Mouse (Mus musculus) forebrain, postnatal 0 days (tissue): ENCODE data around the gene St6gal2. TPM values are rescaled to one million over a fixed set of nuclear protein-coding genes. Genes with fewer than 3 reads are reported as not detected.
A peak's percentile ranks its signal among the peaks of the same experiment; 100 is the strongest.

Source experiments
- ATAC-seq: fragments of 200-750 bp; cut with Nextera tagmentation; 2 replicates; pipeline ENCODE4 v1.8.0; 2017; ENCODE audit warnings: mild to moderate bottlenecking, moderate library complexity
- DNase-seq: peaks from one replicate; pipeline ENCODE4 v3.0.0-alpha.2; 2015
- H3K27ac ChIP-seq: fragments of 300-500 bp; sonication (generic); 2 replicates; pipeline ENCODE4 v1.5.1; 2014; ENCODE audit warnings: low read depth, mild to moderate bottlenecking, antibody characterized with exemption, low read length, moderate library complexity, mixed read lengths
- H3K27me3 ChIP-seq: fragments of 300-500 bp; sonication (generic); 2 replicates; pipeline ENCODE4 v1.6.1; 2014; ENCODE audit warnings: mild to moderate bottlenecking, low read length, mixed read lengths; ENCODE audit not compliant: insufficient read depth
- H3K36me3 ChIP-seq: fragments of 300-500 bp; sonication (generic); 2 replicates; pipeline ENCODE4 v1.6.1; 2014; ENCODE audit warnings: mild to moderate bottlenecking, moderate library complexity; ENCODE audit not compliant: insufficient read depth
- H3K4me1 ChIP-seq: fragments of 300-500 bp; sonication (generic); 2 replicates; pipeline ENCODE4 v1.6.1; 2014; ENCODE audit warnings: antibody characterized with exemption; ENCODE audit not compliant: insufficient read depth
- H3K4me2 ChIP-seq: fragments of 300-500 bp; sonication (generic); 2 replicates; pipeline ENCODE4 v1.6.1; 2014; ENCODE audit warnings: low read depth, mild to moderate bottlenecking, moderate library complexity
- H3K4me3 ChIP-seq: fragments of 300-500 bp; sonication (generic); 2 replicates; pipeline ENCODE4 v1.5.1; 2014; ENCODE audit warnings: low read depth, low read length, mixed read lengths
- H3K9ac ChIP-seq: fragments of 300-500 bp; sonication (generic); 2 replicates; pipeline ENCODE4 v1.6.1; 2014; ENCODE audit warnings: mild to moderate bottlenecking
- H3K9me3 ChIP-seq: fragments of 300-500 bp; sonication (generic); 2 replicates; pipeline ENCODE4 v1.6.1; 2016; ENCODE audit warnings: low read length
- CTCF ChIP-seq: sonication (generic); IDR thresholded peaks from 2 replicates; pipeline ENCODE4 v1.5.1; 2016; ENCODE audit warnings: antibody characterized with exemption, control low read depth, low read depth
- WGBS: fragments of 180-500 bp; shearing (Covaris S2); extraction: QIAGEN DNeasy Blood & Tissue Kit; methylation state at CpG from one replicate; pipeline ENCODE4 v1.1.7; 2014; 5-methylcytosine and 5-hydroxymethylcytosine counted together
- polyA plus RNA-seq: library from polyadenylated mRNA; unstranded; fragments of >200 nt; fragmentation: Nextera tagmentation; extraction: Ambion mirVana; gene quantifications from 2 replicates; pipeline ENCODE4 v1.2.1, GENCODE M21; 2015
- total RNA-seq: library from RNA; depleted of rRNA; stranded (reverse); fragments of >200 nt; gene quantifications from 2 replicates; pipeline ENCODE4 v1.2.3, GENCODE M21; 2014; rRNA removed

The St6gal2 gene
- total RNA-seq (96.4 and 102 TPM in 2 replicates), polyA plus RNA-seq (35.7 and 40.3 TPM in 2 replicates)

DNA sequence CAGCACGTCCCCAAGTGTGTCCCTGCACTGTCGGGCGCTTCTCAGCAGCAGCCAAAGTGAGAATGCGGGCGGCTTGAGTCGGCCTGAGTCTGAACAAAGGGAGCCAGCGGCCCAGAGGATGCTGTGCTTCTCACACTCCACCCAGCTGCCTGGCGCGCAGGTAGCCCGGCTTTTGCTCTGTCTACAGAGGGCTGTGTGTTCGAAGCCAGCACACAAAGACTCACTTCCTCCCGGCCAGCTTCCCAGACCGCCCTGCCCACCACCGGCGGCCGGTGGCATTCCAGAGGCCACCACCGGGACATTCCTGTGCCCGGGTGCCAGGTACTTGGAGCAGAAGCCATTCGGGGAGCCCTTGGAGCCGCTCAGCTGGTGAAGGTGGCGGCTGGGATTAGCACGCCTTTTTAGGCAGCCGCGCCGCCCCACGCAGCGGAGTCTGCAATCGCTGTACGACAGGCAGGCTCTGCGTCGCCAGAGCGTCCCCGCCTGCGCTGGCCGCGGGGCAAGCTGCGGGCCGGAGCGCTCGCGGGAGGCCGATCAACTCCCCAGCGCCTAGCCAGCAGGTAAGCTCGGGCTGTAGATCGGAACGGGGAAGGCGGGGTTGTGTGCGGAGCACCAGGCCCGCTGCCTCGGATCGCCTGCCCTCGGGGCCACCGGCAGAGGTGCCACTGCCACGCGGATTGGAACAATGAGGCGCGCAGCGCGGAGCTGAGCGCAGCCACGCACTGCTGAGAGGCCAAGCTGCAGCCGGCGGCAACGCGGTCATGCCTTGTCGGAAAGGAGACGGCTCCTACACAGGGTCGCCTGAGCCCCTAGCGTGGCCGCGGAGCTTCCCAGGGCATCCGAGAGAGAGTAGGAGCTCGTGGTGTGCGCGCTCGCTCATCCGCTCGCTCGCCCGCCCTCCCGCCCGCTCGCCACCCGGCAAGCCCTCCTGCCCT, at the start of gene St6gal2:
St6gal2 (plus strand) TSS at position 133 of the 935 bp plus-strand sequence.
- Histone ChIP-seq H3K4me1 (no peaks in the 10 kb centered on the region; the same call in 1 of the 2 replicates), H3K9ac (peak within 1 kb of the TSS; percentile 99), H3K27ac (peak within 1 kb of the TSS; percentile 99), H3K4me2 (peak within 1 kb of the TSS; percentile 75), H3K27me3 (no peaks in the 10 kb centered on the region), H3K36me3 (no peaks in the 10 kb centered on the region), H3K9me3 (no peaks in the 10 kb centered on the region), H3K4me3 (peak within 1 kb of the TSS; percentile 78)
- peak; percentile 85 for DNase-seq
- peak; percentile 93 for ATAC-seq
- 3% methylated on average over 84 of the region's 84 CpGs for WGBS
- TF ChIP-seq CTCF: no peak

DNA sequence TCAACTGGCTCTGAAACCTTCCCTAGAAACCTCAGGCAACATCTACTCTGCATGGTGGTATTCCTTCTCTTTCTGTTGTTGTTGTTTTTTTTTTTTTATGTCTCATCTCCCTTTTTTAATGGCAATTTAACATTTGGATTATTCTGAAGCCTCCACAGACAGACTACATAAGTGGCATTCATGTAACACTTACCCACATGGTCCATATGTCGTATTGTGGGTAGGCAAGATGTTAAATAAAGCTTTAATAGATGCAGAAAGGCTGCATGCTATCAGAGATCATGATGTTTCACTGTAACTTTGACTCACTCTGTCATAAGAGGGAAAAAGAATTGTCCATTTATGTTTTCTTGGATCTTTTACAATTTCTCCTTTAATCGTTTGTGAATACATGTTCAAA, 39.1 kb upstream of the St6gal2 start:
- no peaks in the 10 kb centered on the region for H3K36me3 ChIP-seq

DNA sequence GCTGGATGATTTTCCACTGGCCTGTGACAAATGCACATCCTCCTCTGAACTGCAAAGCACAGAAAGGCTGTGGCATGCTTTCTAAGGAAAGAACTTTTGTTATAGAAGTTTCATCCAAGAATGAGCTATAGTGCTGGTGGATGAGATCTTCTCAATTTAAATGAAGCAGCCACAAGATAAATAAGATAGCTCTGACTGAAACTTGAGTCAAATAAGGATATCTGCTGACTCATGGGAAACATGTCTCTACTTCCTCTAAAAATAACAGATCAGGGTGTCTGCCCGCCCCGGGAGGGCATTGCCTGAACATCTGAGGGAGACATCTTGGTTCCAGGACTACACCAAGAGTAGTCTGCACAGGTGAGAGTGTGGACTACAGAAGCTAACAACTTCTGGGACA, 28.7 kb upstream of the St6gal2 start:
- Histone ChIP-seq H3K9ac (no peak overlapping the region), H3K36me3 (no peaks in the 10 kb centered on the region), H3K4me1 (no peaks in the 10 kb centered on the region), H3K4me3 (no peak overlapping the region), H3K27ac (no peak overlapping the region), H3K27me3 (no peaks in the 10 kb centered on the region), H3K4me2 (no peak overlapping the region), H3K9me3 (no peaks in the 10 kb centered on the region)
- no peak for TF ChIP-seq CTCF
- WGBS: 86% methylated on average over 2 of the region's 2 CpGs
- DNase-seq: no peak
- no peak for ATAC-seq

More for the DNA sequence above, 39.1 kb upstream of the St6gal2 start:
- DNase-seq (peak; percentile 39), ATAC-seq (peak; percentile 91)
- 64% methylated on average over 2 of the region's 2 CpGs for WGBS
- no peak overlapping the region for H3K4me3 ChIP-seq
- no peak overlapping the region for H3K27ac ChIP-seq
- H3K27me3 ChIP-seq: no peaks in the 10 kb centered on the region
- no peak for TF ChIP-seq CTCF
- H3K9me3 ChIP-seq: no peaks in the 10 kb centered on the region
- no peaks in the 10 kb centered on the region for H3K4me1 ChIP-seq
- no peak overlapping the region for H3K4me2 ChIP-seq
- no peak overlapping the region for H3K9ac ChIP-seq

DNA sequence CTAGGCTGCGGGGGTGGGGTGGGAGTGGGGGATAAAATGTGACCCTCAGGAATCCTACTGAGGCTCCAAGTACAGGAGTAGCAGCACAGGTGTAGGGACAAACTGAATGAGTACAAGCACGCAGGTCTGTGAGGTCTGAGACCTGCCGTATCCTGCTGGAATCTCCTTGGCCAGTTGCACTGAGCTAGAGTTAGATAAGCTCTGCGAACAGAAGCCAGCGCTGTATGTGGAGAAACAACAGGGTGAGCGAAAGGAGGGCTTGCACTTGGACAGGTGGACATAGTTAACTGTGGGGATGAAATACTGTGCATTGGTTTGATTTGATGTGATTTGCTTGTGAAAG, 974 bp downstream of the St6gal2 start:
- Histone ChIP-seq H3K4me3 (peak overlapping the region; percentile 78), H3K9me3 (no peaks in the 10 kb centered on the region), H3K27ac (peak overlapping the region; percentile 99), H3K27me3 (no peaks in the 10 kb centered on the region), H3K4me1 (no peaks in the 10 kb centered on the region; the same call in 1 of the 2 replicates), H3K4me2 (peak overlapping the region; percentile 75), H3K9ac (peak overlapping the region; percentile 99), H3K36me3 (no peaks in the 10 kb centered on the region)
- no peak for TF ChIP-seq CTCF
- DNase-seq (peak; percentile 71), ATAC-seq (peak; percentile 49)
- WGBS: under 1% methylated on average over 6 of the region's 6 CpGs

DNA sequence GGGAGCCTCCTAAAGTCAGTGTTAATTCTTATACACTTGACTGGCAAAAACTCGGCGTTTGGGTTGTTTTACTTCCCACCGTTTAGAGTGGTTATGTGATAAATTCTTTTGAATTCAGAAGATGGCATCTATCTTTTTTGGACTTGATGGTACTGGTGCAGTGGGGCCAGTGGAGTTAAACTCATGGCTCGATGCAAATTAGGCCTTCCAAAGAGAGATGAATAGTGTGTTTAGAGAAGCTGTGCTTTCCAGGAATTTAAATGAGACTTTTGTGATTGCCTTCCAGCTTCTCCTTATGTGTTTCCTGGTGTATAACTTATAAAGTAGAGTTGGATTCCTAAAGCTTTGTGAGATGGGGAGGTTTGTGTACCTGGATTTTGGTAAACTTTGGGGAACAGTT, 1.5 kb downstream of the St6gal2 start:
- H3K4me2 ChIP-seq: peak overlapping the region; percentile 75
- peak; percentile 57 for DNase-seq
- H3K9ac ChIP-seq: peak overlapping the region; percentile 99
- no peaks in the 10 kb centered on the region for H3K27me3 ChIP-seq
- peak overlapping the region; percentile 78 for H3K4me3 ChIP-seq
- ATAC-seq: no peak
- no peaks in the 10 kb centered on the region; the same call in 1 of the 2 replicates for H3K4me1 ChIP-seq
- 5% methylated on average over 4 of the region's 4 CpGs for WGBS
- no peak for TF ChIP-seq CTCF
- no peaks in the 10 kb centered on the region for H3K9me3 ChIP-seq
- H3K36me3 ChIP-seq: no peaks in the 10 kb centered on the region
- peak overlapping the region; percentile 99 for H3K27ac ChIP-seq

DNA sequence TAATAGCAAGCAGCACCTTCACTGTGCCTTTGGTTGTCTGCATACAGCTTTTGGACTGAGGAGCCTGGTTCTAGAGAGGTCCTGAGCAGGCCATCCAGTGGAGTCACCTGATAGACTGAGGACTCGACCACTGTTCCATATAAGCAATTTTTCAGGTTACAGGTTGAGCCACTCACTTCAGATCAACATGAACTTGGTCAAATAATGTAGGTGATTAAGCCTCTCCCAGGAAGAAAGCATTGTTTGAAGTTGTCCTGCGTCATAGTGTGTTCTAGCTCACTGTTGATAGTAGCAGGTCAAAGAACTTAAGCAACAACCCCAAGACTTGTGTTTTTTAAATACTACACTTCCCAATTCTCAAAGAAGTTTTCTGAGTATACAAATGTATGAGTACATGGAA, 5.8 kb downstream of the St6gal2 start:
- Histone ChIP-seq H3K4me2 (no peak overlapping the region), H3K4me3 (no peak overlapping the region), H3K27me3 (no peaks in the 10 kb centered on the region), H3K9ac (no peak overlapping the region), H3K9me3 (no peaks in the 10 kb centered on the region), H3K4me1 (no peaks in the 10 kb centered on the region; the same call in 1 of the 2 replicates), H3K27ac (no peak overlapping the region), H3K36me3 (no peaks in the 10 kb centered on the region)
- ATAC-seq: no peak
- 72% methylated on average over 2 of the region's 2 CpGs for WGBS
- TF ChIP-seq CTCF: no peak
- no peak for DNase-seq

DNA sequence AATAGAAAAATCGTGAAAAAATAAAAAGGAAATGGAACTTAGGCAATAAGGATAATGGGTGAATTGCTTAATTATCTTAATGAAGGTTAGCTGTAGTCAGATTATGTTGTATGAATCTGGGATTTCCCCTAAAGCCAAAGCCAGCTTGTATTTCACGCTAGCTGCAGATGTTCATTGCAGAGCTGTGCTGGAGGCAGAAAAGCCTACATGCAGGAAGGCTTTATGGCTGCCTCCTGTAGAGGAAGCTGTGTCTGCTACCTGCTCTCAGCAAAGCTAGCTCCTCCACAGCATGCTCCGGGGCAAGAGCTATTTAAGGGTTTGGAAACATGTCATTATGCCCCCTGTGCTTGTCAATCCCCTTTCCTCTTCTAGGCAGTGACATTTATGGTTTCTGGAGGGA, 9.3 kb downstream of the St6gal2 start:
- Histone ChIP-seq H3K27me3 (no peaks in the 10 kb centered on the region), H3K27ac (no peak overlapping the region), H3K36me3 (no peaks in the 10 kb centered on the region), H3K4me1 (no peaks in the 10 kb centered on the region; the same call in 1 of the 2 replicates), H3K4me3 (no peak overlapping the region), H3K9ac (no peak overlapping the region), H3K4me2 (no peak overlapping the region), H3K9me3 (no peaks in the 10 kb centered on the region)
- 64% methylated on average over 3 of the region's 3 CpGs for WGBS
- no peak for ATAC-seq
- DNase-seq: no peak
- no peak for TF ChIP-seq CTCF
